Mouse (Mus musculus): ENCODE measurements at regions not wholly inside any gene's neighbourhood (a gene's known extent, or its start where the extent isn't known, plus 50 kb on each side); places are given as distances from the start of the nearest gene placed in this dataset.

DNA sequence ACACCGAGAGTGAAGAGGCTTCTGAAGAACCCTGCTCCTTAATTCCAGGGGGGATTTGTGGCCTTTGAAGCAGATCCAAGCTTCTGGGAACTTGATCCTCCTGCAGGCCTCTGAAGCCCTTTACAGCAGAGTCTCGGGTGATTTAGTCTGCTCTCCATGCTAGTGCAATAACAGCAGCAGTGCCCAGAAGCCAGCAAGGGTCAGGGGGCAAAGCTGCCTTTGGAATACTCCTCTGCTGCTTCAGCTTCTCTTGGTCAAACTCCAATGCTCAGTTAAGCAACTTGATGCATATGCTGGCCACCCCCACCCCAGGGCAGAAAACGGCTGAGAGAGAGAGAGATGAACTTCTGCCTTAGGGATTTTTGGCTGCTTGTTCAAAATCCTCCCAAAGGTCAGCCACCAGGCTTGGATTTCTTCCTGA, 82.8 kb upstream of the N4bp1 start:
- no peak for DNase-seq

DNA sequence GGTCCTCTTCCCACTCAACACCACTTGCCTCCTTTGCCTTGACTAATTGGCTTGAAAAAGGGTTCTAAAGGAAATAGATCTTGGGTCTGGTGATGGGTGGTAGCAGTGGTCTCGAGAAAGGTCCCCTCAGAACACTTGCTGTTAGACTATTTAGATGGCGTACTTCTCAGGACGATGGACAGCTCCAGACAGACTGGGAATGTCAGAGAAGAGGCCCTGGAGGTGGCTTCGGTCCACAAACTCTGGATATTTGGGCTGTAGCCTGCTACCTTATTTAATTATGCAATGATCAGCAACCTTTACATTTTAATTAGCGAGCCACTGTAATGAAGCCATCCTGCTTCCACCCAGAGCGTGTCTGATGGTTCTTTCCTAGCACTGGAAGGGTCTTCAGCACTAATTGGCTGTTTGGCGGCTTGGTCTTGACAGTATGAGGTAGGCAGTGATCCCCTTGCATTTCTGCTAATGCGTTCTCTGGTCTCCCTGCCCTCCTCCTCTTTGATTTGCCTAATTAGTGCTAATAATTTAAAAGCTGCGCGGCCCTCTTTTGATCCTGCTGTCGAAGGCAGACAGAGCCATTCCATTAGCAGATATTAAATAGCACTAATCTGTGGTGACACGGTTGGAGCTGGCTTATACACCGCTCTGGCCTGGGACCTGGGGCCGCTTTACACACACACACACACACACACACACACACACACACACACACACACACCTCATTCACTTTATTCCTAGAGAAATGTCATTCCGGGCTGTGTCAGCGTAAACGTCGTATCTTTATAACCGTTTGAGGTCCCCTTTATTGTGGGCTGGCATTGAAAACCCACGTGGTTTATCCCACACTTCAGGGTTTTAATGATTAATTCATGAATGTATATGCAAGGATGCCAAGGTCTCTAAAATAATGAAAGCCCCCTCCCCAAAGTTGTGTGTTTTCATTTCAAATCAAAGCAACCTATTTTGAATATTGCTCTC, 76.4 kb upstream of the N4bp1 start:
- no peak for DNase-seq

Data from right cerebral cortex, postnatal 4 days (tissue).